Mouse (Mus musculus): ENCODE measurements around the gene Fam72a. TPM values are rescaled to one million over a fixed set of nuclear protein-coding genes. Genes with fewer than 3 reads are reported as not detected.

The Fam72a gene
- polyA plus RNA-seq, 1 experiment: 1.8 TPM

GRCm38 (mm10) chr1:131525586-131526271 lies 2.0 kb upstream of the Fam72a start:
- peaks cover 14% of the 10 kb centered on the region for H3K4me1 ChIP-seq (replicated peaks; ENCODE audit: control insufficient read depth, insufficient read depth, low read length)
- peak overlapping the region; percentile 75 for H3K4me3 ChIP-seq (ENCODE audit: control insufficient read depth, insufficient read depth, low read length)
- under 1% methylated on average over 41 of the region's 41 CpGs for WGBS
- peak; percentile 35 for DNase-seq
- H3K27me3 ChIP-seq (ENCODE audit: control insufficient read depth, insufficient read depth, low read length): no peaks in the 10 kb centered on the region
- H3K36me3 ChIP-seq (ENCODE audit: control insufficient read depth, insufficient read depth, low read length): no peaks in the 10 kb centered on the region
- TF ChIP-seq POLR2A (IDR thresholded peaks at IDR 0.05; ENCODE audit: control insufficient read depth, extremely low read depth, insufficient read depth, low read length, poor library complexity) (no peak), CTCF (IDR thresholded peaks at IDR 0.05; ENCODE audit: borderline replicate concordance, control insufficient read depth, extremely low read depth, insufficient read depth, low read length, poor library complexity) (no peak)
- no peak overlapping the region for H3K27ac ChIP-seq (ENCODE audit: control insufficient read depth, insufficient read depth, low read length)

- WGBS: under 1% methylated on average over 81 of the region's 81 CpGs
- no peaks in the 10 kb centered on the region for H3K36me3 ChIP-seq (ENCODE audit: control insufficient read depth, insufficient read depth, low read length)
- H3K27ac ChIP-seq (ENCODE audit: control insufficient read depth, insufficient read depth, low read length): peak overlapping the region; percentile 37
- peaks cover 16% of the 10 kb centered on the region for H3K4me1 ChIP-seq (replicated peaks; ENCODE audit: control insufficient read depth, insufficient read depth, low read length)
- peak; percentile 66 for DNase-seq
- peak; percentile 11; the same call in 1 of the 2 replicates for TF ChIP-seq CTCF (IDR thresholded peaks at IDR 0.05; ENCODE audit: borderline replicate concordance, control insufficient read depth, extremely low read depth, insufficient read depth, low read length, poor library complexity)
- no peak for TF ChIP-seq POLR2A (IDR thresholded peaks at IDR 0.05; ENCODE audit: control insufficient read depth, extremely low read depth, insufficient read depth, low read length, poor library complexity)
- H3K27me3 ChIP-seq (ENCODE audit: control insufficient read depth, insufficient read depth, low read length): no peaks in the 10 kb centered on the region
- H3K4me3 ChIP-seq (ENCODE audit: control insufficient read depth, insufficient read depth, low read length): peak overlapping the region; percentile 75
Measured at GRCm38 (mm10) chr1:131526371-131527270, 1.1 kb upstream of the Fam72a start.

GRCm38 (mm10) chr1:131528081-131528507 lies 391 bp downstream of the Fam72a start:
- Histone ChIP-seq H3K4me3 (ENCODE audit: control insufficient read depth, insufficient read depth, low read length) (peak overlapping the region; percentile 84), H3K27ac (ENCODE audit: control insufficient read depth, insufficient read depth, low read length) (peak overlapping the region; percentile 12), H3K4me1 (replicated peaks; ENCODE audit: control insufficient read depth, insufficient read depth, low read length) (peaks cover 16% of the 10 kb centered on the region), H3K27me3 (ENCODE audit: control insufficient read depth, insufficient read depth, low read length) (no peaks in the 10 kb centered on the region), H3K36me3 (ENCODE audit: control insufficient read depth, insufficient read depth, low read length) (no peaks in the 10 kb centered on the region)
- under 1% methylated on average over 34 of the region's 34 CpGs for WGBS
- no peak for TF ChIP-seq CTCF (IDR thresholded peaks at IDR 0.05; ENCODE audit: borderline replicate concordance, control insufficient read depth, extremely low read depth, insufficient read depth, low read length, poor library complexity)
- no peak for TF ChIP-seq POLR2A (IDR thresholded peaks at IDR 0.05; ENCODE audit: control insufficient read depth, extremely low read depth, insufficient read depth, low read length, poor library complexity)
- DNase-seq: no peak

- 7% methylated on average over 9 of the region's 9 CpGs for WGBS
- TF ChIP-seq POLR2A (IDR thresholded peaks at IDR 0.05; ENCODE audit: control insufficient read depth, extremely low read depth, insufficient read depth, low read length, poor library complexity) (no peak), CTCF (IDR thresholded peaks at IDR 0.05; ENCODE audit: borderline replicate concordance, control insufficient read depth, extremely low read depth, insufficient read depth, low read length, poor library complexity) (no peak)
- Histone ChIP-seq H3K36me3 (ENCODE audit: control insufficient read depth, insufficient read depth, low read length) (no peaks in the 10 kb centered on the region; the same call in 1 of the 2 replicates), H3K4me3 (ENCODE audit: control insufficient read depth, insufficient read depth, low read length) (0 out of 2 replicates have a peak overlapping the region, but pooled peaks have one; percentile 21), H3K27me3 (ENCODE audit: control insufficient read depth, insufficient read depth, low read length) (no peaks in the 10 kb centered on the region), H3K4me1 (replicated peaks; ENCODE audit: control insufficient read depth, insufficient read depth, low read length) (peaks cover 16% of the 10 kb centered on the region), H3K27ac (ENCODE audit: control insufficient read depth, insufficient read depth, low read length) (no peak overlapping the region)
- no peak for DNase-seq
Measured at GRCm38 (mm10) chr1:131528561-131529166, 961 bp downstream of the Fam72a start.

GRCm38 (mm10) chr1:131539771-131540170 lies 12.1 kb downstream of the Fam72a start:
- Histone ChIP-seq H3K27ac (ENCODE audit: control insufficient read depth, insufficient read depth, low read length) (no peak overlapping the region), H3K4me1 (replicated peaks; ENCODE audit: control insufficient read depth, insufficient read depth, low read length) (no peaks in the 10 kb centered on the region), H3K4me3 (ENCODE audit: control insufficient read depth, insufficient read depth, low read length) (no peak overlapping the region), H3K27me3 (ENCODE audit: control insufficient read depth, insufficient read depth, low read length) (no peaks in the 10 kb centered on the region), H3K36me3 (ENCODE audit: control insufficient read depth, insufficient read depth, low read length) (peaks cover 12% of the 10 kb centered on the region)
- WGBS: 99% methylated on average over 4 of the region's 4 CpGs
- TF ChIP-seq CTCF (IDR thresholded peaks at IDR 0.05; ENCODE audit: borderline replicate concordance, control insufficient read depth, extremely low read depth, insufficient read depth, low read length, poor library complexity) (no peak), POLR2A (IDR thresholded peaks at IDR 0.05; ENCODE audit: control insufficient read depth, extremely low read depth, insufficient read depth, low read length, poor library complexity) (no peak)
- DNase-seq: no peak

- H3K4me3 ChIP-seq (ENCODE audit: control insufficient read depth, insufficient read depth, low read length): no peak overlapping the region
- 98% methylated on average over 5 of the region's 5 CpGs for WGBS
- H3K36me3 ChIP-seq (ENCODE audit: control insufficient read depth, insufficient read depth, low read length): peaks cover 6% of the 10 kb centered on the region
- H3K27ac ChIP-seq (ENCODE audit: control insufficient read depth, insufficient read depth, low read length): no peak overlapping the region
- no peak for DNase-seq
- H3K27me3 ChIP-seq (ENCODE audit: control insufficient read depth, insufficient read depth, low read length): no peaks in the 10 kb centered on the region
- TF ChIP-seq POLR2A (IDR thresholded peaks at IDR 0.05; ENCODE audit: control insufficient read depth, extremely low read depth, insufficient read depth, low read length, poor library complexity): no peak
- no peak for TF ChIP-seq CTCF (IDR thresholded peaks at IDR 0.05; ENCODE audit: borderline replicate concordance, control insufficient read depth, extremely low read depth, insufficient read depth, low read length, poor library complexity)
- H3K4me1 ChIP-seq (replicated peaks; ENCODE audit: control insufficient read depth, insufficient read depth, low read length): no peaks in the 10 kb centered on the region
Measured at GRCm38 (mm10) chr1:131540795-131541194, 13.1 kb downstream of the Fam72a start.
